Mouse (Mus musculus) heart, embryonic 11.5 days (tissue): ENCODE results near the gene Cdc20b. TPM values are rescaled to one million over a fixed set of nuclear protein-coding genes. Genes with fewer than 3 reads are reported as not detected.
"Not testable (repeated sequence)": the region's sequence is repeated elsewhere in the genome, so short reads cannot be mapped to it uniquely, and the experiment has no call there.

Experiments
- ATAC-seq: fragments of 200-750 bp; cut with Nextera tagmentation; replicated peaks from 2 replicates; pipeline ENCODE4 v1.8.0; 2017; ENCODE audit warnings: moderate library complexity; ENCODE audit not compliant: insufficient number of reproducible peaks, low FRiP score, low TSS enrichment
- H3K27ac ChIP-seq: fragments of 300-500 bp; sonication (generic); 2 replicates; pipeline ENCODE4 v1.5.1; 2014; ENCODE audit warnings: mild to moderate bottlenecking, low read depth, low read length
- H3K27me3 ChIP-seq: fragments of 300-500 bp; sonication (generic); 2 replicates; pipeline ENCODE4 v1.6.1; 2014; ENCODE audit warnings: mild to moderate bottlenecking, low read length, mixed read lengths; ENCODE audit not compliant: control insufficient read depth, insufficient read depth
- H3K36me3 ChIP-seq: fragments of 300-500 bp; sonication (generic); 2 replicates; pipeline ENCODE4 v1.6.1; 2014; ENCODE audit warnings: mild to moderate bottlenecking, low read length, moderate library complexity, mixed read lengths; ENCODE audit not compliant: control insufficient read depth, insufficient read depth
- H3K4me1 ChIP-seq: fragments of 300-500 bp; sonication (generic); 2 replicates; pipeline ENCODE4 v1.6.1; 2014; ENCODE audit warnings: low read length; ENCODE audit not compliant: control insufficient read depth, insufficient read depth
- H3K4me2 ChIP-seq: fragments of 300-500 bp; sonication (generic); 2 replicates; pipeline ENCODE4 v1.6.1; 2014; ENCODE audit warnings: mild to moderate bottlenecking, moderate library complexity
- H3K4me3 ChIP-seq: fragments of 300-500 bp; sonication (generic); 2 replicates; pipeline ENCODE4 v1.5.1; 2014; ENCODE audit warnings: low read depth, low read length
- H3K9ac ChIP-seq: fragments of 300-500 bp; sonication (generic); 2 replicates; pipeline ENCODE4 v1.6.1; 2014; ENCODE audit warnings: mild to moderate bottlenecking, low read depth, low read length, moderate library complexity
- H3K9me3 ChIP-seq: fragments of 300-500 bp; sonication (generic); replicated peaks from 2 replicates; pipeline ENCODE4 v1.6.1; 2016; ENCODE audit warnings: low read length; ENCODE audit not compliant: control insufficient read depth
- WGBS: fragments of 180-500 bp; shearing (Covaris S2); extraction: QIAGEN DNeasy Blood & Tissue Kit; methylation state at CpG from one replicate; pipeline ENCODE4 v1.1.7; 2014; ENCODE audit not compliant: insufficient replicate concordance; 5-methylcytosine and 5-hydroxymethylcytosine counted together
- polyA plus RNA-seq: library from polyadenylated mRNA; unstranded; fragments of >200 nt; fragmentation: Nextera tagmentation; extraction: Ambion mirVana; gene quantifications from 2 replicates; pipeline ENCODE4 v1.2.1, GENCODE M21; 2014

The Cdc20b gene
- polyA plus RNA-seq, 1 experiment from 2014 or later, result 0.14 TPM

GRCm38 (mm10) chr13:113013174-113013953 is 21.5 kb upstream of the Cdc20b start:
- H3K4me1 ChIP-seq, ATAC-seq, H3K36me3 ChIP-seq, H3K27me3 ChIP-seq, H3K9ac ChIP-seq, H3K9me3 ChIP-seq, H3K27ac ChIP-seq: not testable (repeated sequence)
- 37% methylated on average over 19 of the region's 20 CpGs for WGBS
- Histone ChIP-seq H3K4me3 (peak overlapping the region; percentile 36), H3K4me2 (peak overlapping the region; percentile 64)

- H3K4me2 ChIP-seq, result no peak overlapping the region; the same call in 1 of the 2 replicates
- H3K9me3 ChIP-seq, result no peaks in the 10 kb centered on the region
- no peaks in the 10 kb centered on the region for H3K27me3 ChIP-seq
- no peaks in the 10 kb centered on the region for H3K36me3 ChIP-seq
- H3K4me3 ChIP-seq, result no peak overlapping the region
- H3K27ac ChIP-seq, result no peak overlapping the region
- H3K9ac ChIP-seq, result no peak overlapping the region
- H3K4me1 ChIP-seq, result no peaks in the 10 kb centered on the region
- ATAC-seq, result no peak
- WGBS, result 85% methylated on average over 2 of the region's 2 CpGs
Observed at GRCm38 (mm10) chr13:113021521-113021920, 13.4 kb upstream of the Cdc20b start.

- Histone ChIP-seq H3K27ac (no peak overlapping the region), H3K36me3 (no peaks in the 10 kb centered on the region), H3K9me3 (no peaks in the 10 kb centered on the region), H3K9ac (no peak overlapping the region), H3K4me2 (no peak overlapping the region), H3K4me3 (no peak overlapping the region), H3K27me3 (no peaks in the 10 kb centered on the region), H3K4me1 (no peaks in the 10 kb centered on the region)
- 75% methylated on average over 8 of the region's 8 CpGs for WGBS
- no peak for ATAC-seq
Observed at GRCm38 (mm10) chr13:113022467-113022866, 12.4 kb upstream of the Cdc20b start.

GRCm38 (mm10) chr13:113023274-113024143 is 11.4 kb upstream of the Cdc20b start:
- ATAC-seq, result no peak
- Histone ChIP-seq H3K27ac (no peak overlapping the region), H3K9me3 (no peaks in the 10 kb centered on the region), H3K27me3 (no peaks in the 10 kb centered on the region), H3K4me1 (no peaks in the 10 kb centered on the region), H3K36me3 (no peaks in the 10 kb centered on the region), H3K9ac (no peak overlapping the region), H3K4me2 (no peak overlapping the region), H3K4me3 (no peak overlapping the region)
- WGBS, result 81% methylated on average over 17 of the region's 17 CpGs

GRCm38 (mm10) chr13:113031351-113031750 is 3.6 kb upstream of the Cdc20b start:
- Histone ChIP-seq H3K4me1 (peaks cover 4% of the 10 kb centered on the region; the same call in 1 of the 2 replicates), H3K4me3 (peak overlapping the region; percentile 58), H3K9ac (no peak overlapping the region), H3K9me3 (no peaks in the 10 kb centered on the region), H3K27me3 (peaks cover 45% of the 10 kb centered on the region), H3K36me3 (no peaks in the 10 kb centered on the region), H3K4me2 (peak overlapping the region; percentile 97), H3K27ac (no peak overlapping the region)
- WGBS, result 3% methylated on average over 7 of the region's 7 CpGs
- ATAC-seq, result no peak

GRCm38 (mm10) chr13:113031792-113032571 is 2.9 kb upstream of the Cdc20b start:
- 1% methylated on average over 40 of the region's 40 CpGs for WGBS
- Histone ChIP-seq H3K27ac (no peak overlapping the region), H3K9me3 (no peaks in the 10 kb centered on the region), H3K9ac (no peak overlapping the region; the same call in 1 of the 2 replicates), H3K4me1 (peaks cover 4% of the 10 kb centered on the region; the same call in 1 of the 2 replicates), H3K27me3 (peaks cover 45% of the 10 kb centered on the region), H3K4me3 (peak overlapping the region; percentile 58), H3K4me2 (peak overlapping the region; percentile 97), H3K36me3 (no peaks in the 10 kb centered on the region)
- ATAC-seq, result no peak

- H3K4me2 ChIP-seq, result no peak overlapping the region
- no peaks in the 10 kb centered on the region for H3K36me3 ChIP-seq
- H3K4me3 ChIP-seq, result no peak overlapping the region
- H3K9me3 ChIP-seq, result no peaks in the 10 kb centered on the region
- ATAC-seq, result no peak
- no peak overlapping the region for H3K27ac ChIP-seq
- H3K27me3 ChIP-seq, result peaks cover 45% of the 10 kb centered on the region
- H3K9ac ChIP-seq, result no peak overlapping the region
- peaks cover 4% of the 10 kb centered on the region; the same call in 1 of the 2 replicates for H3K4me1 ChIP-seq
Observed at GRCm38 (mm10) chr13:113032831-113033230, 2.1 kb upstream of the Cdc20b start.

- Histone ChIP-seq H3K4me1 (peaks cover 4% of the 10 kb centered on the region; the same call in 1 of the 2 replicates), H3K27ac (no peak overlapping the region), H3K9me3 (no peaks in the 10 kb centered on the region), H3K27me3 (peaks cover 45% of the 10 kb centered on the region), H3K36me3 (no peaks in the 10 kb centered on the region), H3K9ac (no peak overlapping the region), H3K4me3 (peak overlapping the region; percentile 59), H3K4me2 (peak overlapping the region; percentile 99)
- WGBS, result 5% methylated on average over 11 of the region's 11 CpGs
- no peak for ATAC-seq
Observed at GRCm38 (mm10) chr13:113034271-113034886, 532 bp upstream of the Cdc20b start.
